In the genomic region with DNA sequence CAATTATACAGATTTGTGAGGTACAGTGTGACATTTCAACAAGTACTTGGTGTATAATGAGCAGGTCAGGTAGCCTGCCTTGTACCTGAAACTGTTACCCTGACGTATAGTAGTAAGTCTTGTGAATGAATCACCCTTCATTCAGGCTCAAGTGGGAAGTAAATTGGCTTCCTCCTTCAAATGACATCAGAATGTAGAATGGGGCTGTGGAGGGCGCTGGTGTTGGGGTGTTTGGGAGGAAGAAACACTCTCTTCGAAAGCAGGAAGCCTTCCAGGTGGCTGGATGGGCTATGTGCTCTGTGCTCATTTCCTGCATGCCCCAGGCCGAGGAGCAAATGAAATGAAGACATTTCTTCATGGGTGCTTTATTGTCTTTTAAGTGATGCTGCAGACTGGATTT, we compare ENCODE assay signal across 13 mouse cellular contexts.
DNase-seq lines count a peak whose midpoint lies in the region; ATAC-seq lines count a peak whose summit lies in the region.
"Had no signal": no experiment of that assay in that cellular context is flagged by ENCODE, and none has a peak within 500 bp of the region (broad histone marks: within the 10 kb centered on the region; RNA-seq: fewer than 3 reads in every experiment).

No protein-coding gene starts in this region.

- intact Hi-C loops in left cerebral cortex, postnatal 10 days (cut with DNase I) = no loop called here

- peak; percentile 61 to 68 for DNase-seq in B cell, adult 2 months
- peak; percentile 44 for DNase-seq in NIH3T3 (ENCODE audit: low read depth)
- DNase-seq in thymus, postnatal 36 days = peak; percentile 14 to 37
- DNase-seq in right cerebral cortex, postnatal 14 days = no peak
- no peak for DNase-seq in left cerebral cortex, postnatal 10 days (ENCODE audit: extremely low spot score in 1 of 2, low spot score in 2 of 2)
- no peak for DNase-seq in right cerebral cortex, adult 2 months (ENCODE audit: low spot score in 2 of 2)
- DNase-seq: adrenal gland, postnatal 25 days; cerebellum, adult 2 months; heart, adult 2 months; kidney, adult 11 months; kidney, postnatal 14 days; lung, postnatal 4 days had no signal

- ATAC-seq in monocyte, adult 5-6 weeks (replicated peaks; ENCODE audit: insufficient number of reproducible peaks, low FRiP score, low TSS enrichment, poor library complexity, severe bottlenecking) = 0 out of 2 replicates have a peak, but pooled peaks have one; percentile 18

Comparison
In these comparisons a context has a peak if more than half of its experiments do, and no peak if none do; other contexts are left out.
1. DNase-seq: peak in B cell, adult 2 months (2 of 2), NIH3T3 (single experiment) and thymus, postnatal 36 days (2 of 2); none in right cerebral cortex, postnatal 14 days (single experiment), left cerebral cortex, postnatal 10 days (0 of 2) and right cerebral cortex, adult 2 months (0 of 2).